Mouse (Mus musculus) layer of hippocampus, postnatal 14 days (tissue): ENCODE results near the gene Gapvd1. TPM values are rescaled to one million over a fixed set of nuclear protein-coding genes. Genes with fewer than 3 reads are reported as not detected.
"Not testable (repeated sequence)": the region's sequence is repeated elsewhere in the genome, so short reads cannot be mapped to it uniquely, and the experiment has no call there.

Experiments
- DNase-seq, 2 experiments: peaks; one replicate each; pipeline ENCODE4 v3.0.0; 2021 to 2022; ENCODE audit warnings: low spot score in 2 of 2, mixed read lengths in 1 of 2
- total RNA-seq, 2 experiments: library from RNA; stranded (reverse); gene quantifications; 2 replicates each; pipeline ENCODE4 v1.2.3; 2021

Gapvd1 gene
- total RNA-seq, 2 experiments from 2014 or later, result 106 to 107 TPM

DNA sequence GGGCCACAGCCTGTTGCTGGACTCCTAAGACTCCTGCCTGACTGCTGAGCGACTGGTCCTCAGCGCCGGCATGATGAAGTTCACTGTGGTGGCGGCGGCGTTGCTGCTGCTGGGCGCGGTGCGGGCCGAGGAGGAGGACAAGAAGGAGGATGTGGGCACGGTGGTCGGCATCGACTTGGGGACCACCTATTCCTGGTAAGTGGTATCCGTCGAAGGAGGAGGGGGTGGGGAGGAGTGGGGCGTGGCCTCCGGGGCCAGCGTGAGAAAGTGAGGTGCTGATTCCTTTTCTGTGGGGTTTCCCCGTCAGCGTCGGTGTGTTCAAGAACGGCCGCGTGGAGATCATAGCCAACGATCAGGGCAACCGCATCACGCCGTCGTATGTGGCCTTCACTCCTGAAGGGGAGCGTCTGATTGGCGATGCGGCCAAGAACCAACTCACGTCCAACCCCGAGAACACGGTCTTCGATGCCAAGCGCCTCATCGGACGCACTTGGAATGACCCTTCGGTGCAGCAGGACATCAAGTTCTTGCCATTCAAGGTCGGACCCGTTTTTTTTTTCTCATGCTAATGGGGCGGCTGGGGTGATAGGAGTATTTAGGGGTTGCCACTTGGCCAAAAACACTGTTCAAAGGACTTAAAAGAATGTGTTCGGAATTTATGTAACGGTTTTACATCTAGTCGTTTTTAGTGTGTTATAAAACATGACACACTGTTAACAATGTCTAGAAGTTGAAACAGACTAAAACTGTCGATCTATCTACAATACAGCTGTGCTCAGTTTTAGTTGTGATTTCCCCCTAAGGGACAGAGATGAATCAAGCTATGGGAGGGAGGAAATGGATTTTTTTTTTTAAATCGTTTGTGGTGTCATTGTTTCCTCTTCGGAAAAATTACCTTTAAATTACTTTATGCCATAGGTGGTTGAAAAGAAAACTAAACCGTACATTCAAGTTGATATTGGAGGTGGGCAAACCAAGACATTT is 17.5 kb upstream of the Gapvd1 start:
- DNase-seq, result no peak

DNA sequence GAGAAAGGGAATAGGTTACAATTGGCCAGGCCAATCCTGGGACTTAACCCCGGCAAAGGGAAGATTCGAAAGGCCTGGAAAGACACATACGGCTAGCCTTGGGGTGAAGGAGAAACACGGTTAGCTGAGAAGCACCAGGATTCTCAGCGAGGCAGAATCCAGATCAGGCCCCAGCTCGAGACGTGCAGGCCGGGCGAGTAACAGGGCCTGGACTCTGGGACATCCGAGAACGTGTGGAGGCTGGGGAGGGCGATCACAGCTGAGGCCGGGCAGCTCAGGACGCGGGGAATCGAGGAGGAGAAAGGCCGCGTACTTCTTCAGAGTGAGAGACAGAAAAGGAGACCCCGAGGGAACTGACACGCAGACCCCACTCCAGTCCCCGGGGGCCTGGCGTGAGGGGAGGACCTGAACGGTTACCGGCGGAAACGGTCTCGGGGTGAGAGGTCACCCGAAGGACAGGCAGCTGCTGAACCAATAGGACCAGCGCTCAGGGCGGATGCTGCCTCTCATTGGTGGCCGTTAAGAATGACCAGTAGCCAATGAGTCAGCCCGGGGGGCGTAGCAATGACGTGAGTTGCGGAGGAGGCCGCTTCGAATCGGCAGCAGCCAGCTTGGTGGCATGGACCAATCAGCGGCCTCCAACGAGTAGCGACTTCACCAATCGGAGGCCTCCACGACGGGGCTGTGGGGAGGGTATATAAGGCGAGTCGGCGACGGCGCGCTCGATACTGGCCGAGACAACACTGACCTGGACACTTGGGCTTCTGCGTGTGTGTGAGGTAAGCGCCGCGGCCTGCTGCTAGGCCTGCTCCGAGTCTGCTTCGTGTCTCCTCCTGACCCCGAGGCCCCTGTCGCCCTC is 16.6 kb upstream of the Gapvd1 start, which contains the start of gene Hspa5:
TSS of gene Hspa5 (plus strand) at position 603 of the 859 bp plus-strand sequence.
- DNase-seq, result peak; percentile 96 to 100

DNA sequence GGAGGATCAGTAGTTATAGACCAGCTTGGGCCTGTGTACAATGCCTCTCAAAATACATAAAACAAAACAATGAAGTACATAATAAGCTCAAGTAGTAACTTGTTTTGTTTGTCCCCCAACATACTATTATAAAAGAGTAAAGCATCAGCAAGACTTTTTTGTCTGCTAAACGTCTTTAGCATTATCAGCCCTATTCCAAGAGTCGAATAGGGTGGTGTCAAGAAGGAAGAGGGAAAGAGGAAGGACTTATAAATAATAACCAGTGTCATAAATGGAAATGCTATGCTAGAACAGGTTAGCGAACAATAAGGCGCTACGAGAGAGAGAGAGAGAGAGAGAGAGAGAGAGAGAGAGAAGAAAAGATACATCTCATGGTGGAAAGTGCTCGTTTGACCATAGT is 15.9 kb upstream of the Gapvd1 start:
- DNase-seq, result no peak

DNA sequence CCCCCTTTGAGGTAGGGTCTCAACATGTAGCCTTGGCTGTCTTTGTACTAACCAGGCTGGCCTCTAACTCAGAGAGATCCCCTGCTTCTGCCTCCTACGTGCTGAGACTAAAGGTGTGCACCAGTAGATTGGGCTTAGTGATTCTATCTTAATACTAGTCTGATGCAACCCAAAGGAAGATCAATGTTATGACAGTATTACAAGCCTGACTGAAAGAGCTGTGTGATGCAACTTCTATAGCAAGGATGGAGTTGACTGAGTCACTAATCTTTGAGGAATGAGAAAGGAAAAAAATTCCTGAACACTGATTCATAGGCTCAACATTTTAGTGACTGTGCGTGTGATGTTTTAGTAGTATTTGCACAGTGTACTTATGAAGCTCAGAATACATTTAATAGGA is 15.0 kb upstream of the Gapvd1 start:
- no peak for DNase-seq

DNA sequence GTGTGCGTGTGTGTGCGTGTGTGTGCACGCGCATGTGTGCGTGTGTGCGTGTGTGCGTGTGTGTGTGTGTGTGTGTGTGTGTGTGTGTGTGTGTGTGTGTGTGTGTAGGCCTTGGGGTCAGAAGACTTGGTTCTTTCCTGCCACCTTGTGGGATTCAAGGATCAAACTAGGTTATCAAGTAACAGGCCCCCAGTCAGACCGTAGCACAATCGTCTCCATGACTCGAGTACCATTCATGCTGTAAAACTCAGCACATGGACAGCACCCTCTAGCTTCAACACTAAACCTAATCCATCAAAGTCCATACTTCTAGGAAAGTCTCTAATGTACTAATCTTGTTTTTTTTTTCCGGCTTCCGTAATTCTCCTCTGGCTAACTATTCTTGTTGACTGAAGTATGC is 9.8 kb upstream of the Gapvd1 start:
- no peak for DNase-seq

DNA sequence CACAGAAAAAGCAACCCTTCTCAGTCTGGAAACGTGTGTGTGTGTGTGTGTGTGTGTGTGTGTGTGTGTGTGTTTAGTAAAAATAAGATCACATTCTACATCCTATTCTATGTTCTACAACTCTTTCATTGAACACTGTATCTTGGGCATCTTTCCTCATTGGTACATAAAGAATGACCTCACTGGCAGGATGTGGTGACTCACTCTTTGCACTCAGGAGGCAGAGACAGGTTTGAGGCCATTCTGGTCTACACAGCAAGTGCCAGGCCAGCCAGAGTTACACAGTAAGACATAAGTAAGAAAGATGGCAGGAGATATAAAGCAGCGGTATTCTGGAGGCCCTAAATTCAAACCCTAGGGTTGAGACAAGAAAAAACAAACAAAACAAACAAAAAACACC is 7.8 kb upstream of the Gapvd1 start:
- DNase-seq, result no peak

DNA sequence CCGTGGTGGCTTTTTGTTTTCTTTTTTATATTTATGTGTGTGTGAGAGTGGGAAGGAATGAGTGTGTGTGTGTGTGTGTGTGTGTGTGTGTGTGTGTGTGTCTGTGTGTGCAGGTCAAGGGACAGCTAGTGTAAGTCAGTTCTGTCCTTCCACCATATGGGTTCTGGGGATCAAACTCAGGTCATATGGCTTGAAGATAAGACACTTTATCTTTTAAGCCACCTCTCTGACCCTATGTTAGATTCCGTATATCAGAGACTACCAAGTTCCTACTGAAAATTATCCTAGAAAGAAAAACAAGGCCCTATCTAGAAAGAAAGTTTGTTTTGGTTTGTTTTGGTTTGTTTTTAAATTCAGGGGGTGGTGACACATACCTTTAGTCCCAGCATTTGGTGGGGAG is 7.1 kb upstream of the Gapvd1 start:
- DNase-seq, result no peak

DNA sequence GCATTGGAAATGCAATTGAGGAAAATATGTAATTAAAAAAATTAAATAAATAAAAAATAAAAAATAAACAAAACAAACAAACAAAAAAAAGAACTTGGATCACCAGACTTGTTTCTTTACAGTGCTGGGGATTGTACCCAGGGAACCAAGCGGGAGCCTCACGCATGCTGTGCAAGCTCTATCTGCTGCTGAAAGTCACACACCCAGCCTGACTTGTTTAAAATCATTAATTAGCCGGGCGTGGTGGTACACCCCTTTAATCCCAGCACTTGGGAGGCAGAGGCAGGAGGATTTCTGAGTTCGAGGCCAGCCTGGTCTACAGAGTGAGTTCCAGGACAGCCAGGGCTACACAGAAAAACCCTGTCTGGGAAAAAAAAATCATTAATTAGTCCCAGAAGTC is 6.2 kb upstream of the Gapvd1 start:
- DNase-seq, result not testable (repeated sequence)

DNA sequence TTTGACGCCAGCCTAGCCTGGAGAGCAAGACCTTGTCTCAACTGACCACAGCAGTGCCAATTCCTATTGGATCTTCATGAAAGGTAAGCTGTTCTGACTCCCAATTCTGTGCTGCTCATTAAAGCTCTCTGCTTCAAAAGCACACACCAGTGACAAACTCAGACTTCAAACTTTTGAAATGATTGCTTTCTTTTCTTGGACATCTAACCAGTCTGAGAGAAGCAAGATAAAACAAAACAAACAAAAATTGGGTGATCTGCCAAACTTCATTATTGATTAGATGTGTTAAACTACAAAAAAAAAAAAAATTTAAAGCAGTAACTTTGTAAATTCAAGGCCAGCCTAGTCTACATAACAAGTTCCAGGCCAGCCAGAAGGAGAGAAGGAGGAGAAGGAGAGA is 2.3 kb upstream of the Gapvd1 start:
- no peak for DNase-seq

DNA sequence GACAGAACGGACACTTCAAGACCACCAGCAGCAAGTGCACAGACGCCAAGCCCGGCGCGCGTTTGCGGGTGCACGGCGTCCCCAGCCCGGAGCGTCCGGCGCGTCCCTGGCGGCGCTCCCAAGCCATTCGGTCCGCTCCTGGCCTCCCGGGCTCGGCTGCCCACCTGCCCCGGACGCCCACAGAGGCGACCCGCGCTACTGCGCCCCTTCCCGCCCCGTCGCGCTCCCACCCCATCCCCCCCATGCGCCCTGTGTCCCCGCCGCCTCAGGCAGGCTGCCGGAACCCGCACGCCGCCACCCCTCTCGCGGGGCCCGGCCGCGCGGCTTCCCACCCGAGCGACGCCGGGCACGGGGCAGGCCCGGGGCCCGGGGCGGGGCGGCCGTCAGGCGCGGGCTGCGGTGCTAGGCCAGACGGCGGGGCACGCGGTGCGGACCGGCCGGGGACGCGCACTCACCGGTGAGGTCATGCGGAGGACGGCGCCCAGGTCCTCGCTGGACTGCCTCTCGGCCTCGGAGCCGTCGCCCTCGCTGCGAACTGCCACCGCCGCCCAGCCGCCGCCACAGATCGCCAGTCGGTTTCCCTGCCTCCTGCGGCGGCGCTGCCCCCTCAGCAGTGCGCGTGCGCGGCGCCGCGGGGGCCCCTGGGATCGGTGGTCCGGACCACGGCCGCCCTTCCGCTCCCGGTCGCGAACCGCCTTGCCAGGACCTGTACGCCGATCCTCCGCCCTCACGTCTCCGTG is 1.1 kb downstream of the Gapvd1 start:
- peak; percentile 81 to 84 for DNase-seq

DNA sequence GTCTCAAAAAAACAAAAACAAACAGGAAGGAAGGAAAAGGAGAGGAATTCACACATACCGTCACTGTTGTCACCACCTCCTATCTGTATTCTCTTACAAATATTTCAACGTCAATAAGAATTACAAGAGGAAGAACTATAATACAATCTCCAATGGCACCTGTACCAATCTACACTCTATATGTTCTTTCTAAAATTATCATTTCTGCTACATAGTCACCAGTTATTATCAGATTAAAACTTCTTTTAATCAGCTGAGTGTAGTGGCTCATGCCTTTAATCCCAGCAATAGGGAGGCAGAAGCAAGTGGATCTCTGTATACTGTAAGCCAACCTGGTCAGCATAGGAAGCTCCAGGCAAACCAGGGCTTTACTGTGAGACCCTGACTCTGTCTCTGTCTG is 4.8 kb downstream of the Gapvd1 start:
- no peak for DNase-seq

DNA sequence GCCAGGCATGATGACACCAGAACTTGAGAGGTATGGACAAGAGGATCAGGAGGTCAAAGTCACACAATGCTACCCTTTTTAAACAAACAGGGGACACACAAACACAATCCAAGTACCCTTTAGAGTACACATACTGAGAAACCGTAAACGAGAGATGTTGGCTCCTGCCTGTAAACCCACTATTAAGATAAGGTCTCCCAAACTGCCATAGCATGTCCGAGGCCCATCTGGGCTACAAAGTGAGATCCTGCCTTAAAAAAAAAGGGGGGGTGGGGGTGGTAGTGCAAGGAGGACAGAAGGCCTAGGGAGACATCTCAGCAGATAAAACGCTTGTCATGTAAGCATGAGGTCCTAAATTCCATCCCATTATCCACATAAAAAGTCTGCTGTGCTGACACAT is 6.6 kb downstream of the Gapvd1 start:
- DNase-seq, result no peak

DNA sequence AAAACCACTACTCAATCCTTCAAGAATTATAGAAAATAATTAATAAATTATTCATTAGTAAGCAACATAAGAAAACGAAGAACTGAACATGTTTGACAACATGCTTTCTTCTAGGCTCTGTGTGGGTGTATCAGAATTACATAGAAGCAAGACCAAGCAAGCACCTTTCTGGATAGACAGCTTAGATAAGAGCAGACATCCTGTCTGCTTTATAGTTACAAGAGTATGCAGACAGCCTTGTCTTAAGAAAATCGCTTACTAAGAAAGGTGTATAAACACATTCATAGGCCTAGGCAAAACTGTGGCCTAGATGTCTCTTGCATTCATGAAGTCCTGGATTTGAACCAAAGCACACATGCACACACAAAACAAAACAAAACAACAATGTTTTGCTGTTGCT is 9.4 kb downstream of the Gapvd1 start:
- DNase-seq, result no peak

DNA sequence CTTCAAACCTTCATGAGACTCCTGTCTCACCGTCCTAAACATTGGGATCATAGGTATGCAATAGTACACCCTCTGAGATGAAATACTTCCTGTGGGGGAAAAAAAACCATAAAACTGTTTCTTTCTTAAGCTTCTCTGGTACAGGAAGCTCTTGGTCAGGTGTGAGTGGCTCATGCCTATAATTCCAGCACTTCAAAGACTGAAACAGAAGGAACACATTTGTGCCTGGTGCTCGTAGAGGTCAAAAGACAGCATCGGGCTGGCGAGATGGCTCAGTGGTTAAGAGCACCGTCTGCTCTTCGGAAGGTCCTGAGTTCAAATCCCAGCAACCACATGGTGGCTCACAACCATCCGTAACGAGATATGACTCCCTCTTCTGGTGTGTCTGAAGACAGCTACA is 10.6 kb downstream of the Gapvd1 start:
- no peak for DNase-seq

DNA sequence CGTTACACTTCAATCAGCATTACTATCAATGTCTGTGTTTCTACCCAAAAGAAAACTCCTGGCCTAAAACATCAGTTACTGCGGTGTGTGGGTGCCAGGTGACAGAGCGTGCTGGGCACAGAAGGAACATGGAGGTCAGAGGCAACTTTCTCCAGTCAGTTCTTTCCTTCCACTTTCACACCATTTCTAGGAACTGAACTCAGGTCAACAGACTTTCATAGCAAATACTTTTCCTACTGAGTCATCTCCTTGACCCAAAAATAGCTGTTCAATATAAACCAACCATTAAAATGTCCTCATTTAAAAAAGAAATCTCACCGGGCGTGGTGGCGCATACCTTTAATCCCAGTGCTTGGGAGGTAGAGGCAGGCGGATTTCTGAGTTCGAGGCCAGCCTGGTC is 12.4 kb downstream of the Gapvd1 start:
- no peak for DNase-seq

DNA sequence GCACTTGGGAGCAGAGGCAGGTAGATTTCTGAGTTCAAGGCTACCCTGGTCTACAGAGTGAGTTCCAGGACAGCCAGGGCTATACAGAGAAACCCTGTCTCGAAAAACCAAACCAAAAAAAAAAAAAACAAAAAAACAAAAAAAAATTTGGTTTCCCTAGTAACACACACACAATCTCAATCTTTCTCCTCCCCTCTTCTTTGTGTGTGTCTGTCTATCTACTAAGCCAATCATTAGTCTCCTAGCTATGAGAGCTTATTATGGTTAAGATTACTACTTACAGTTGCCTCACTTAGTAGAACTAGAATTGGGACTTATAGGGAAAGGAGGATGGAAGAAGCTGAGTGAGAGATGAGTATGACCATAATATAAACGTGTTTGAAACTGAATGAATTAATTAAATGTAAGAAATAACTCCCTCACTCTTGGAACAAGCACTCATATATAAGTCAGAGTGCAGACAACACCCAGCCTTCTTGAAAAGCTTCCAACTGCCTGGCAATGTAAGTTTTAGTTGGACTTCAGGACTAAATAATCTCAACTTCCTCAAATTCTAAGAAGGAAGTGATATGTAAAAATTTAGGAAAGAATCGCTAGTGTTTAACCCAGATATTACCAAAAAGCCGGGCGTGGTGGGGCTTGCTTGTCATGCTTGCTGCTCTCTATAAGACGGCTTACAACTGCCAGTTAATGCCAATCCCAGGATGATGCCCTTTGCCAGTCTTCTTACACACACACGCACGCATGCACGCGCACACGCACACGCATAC is 13.5 kb downstream of the Gapvd1 start:
- no peak for DNase-seq

DNA sequence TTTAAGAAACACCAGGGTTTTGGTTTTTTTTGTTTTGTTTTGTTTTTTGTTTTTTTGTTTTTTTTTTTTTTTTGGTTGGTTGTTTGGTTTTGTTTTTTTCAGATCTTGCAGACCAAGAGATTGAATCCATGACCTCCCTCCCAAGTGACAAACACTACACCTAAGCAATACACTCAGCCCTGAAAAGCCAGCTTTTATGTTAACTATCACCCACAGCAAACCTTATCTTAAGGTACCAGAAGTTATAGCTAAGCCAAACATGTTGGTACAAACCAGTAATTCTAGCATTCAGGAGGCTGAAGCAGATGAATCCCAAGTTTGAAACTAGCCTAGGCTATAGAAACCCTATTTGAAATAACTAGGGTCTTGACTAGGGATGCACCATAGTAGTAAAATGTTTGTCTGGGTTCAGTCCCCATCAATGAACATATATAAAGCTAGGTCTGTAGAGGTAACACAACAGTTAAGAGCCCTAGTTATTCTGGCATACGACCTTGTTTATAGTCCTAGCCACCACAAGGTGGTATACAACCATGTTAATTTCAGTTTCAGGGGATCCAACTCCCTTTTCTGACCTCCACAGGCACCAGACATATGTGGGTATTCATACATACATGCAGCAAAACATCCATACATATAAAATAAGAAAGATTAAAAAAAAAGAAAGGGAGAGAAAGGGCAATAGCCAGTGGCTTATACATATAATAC is 15.2 kb downstream of the Gapvd1 start:
- DNase-seq, result no peak

DNA sequence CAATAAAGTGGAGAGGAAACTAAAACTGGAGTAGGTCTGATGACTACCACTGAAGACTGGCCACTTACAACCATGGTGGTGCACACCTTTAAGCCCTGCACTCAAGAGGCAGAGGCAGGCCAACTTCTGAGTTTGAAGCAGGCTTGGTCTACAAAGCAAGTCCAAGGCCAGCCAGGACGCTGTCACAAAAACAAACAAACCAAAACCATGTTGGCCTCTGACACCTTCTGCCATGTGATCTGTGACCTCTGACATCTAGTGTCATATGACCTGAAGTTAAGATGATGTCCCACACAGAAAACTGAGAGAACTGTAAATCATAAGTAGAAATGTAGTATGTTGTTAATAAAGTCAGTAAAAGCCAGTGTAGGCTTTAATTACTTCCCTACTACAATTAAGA is 17.1 kb downstream of the Gapvd1 start:
- DNase-seq, result no peak

DNA sequence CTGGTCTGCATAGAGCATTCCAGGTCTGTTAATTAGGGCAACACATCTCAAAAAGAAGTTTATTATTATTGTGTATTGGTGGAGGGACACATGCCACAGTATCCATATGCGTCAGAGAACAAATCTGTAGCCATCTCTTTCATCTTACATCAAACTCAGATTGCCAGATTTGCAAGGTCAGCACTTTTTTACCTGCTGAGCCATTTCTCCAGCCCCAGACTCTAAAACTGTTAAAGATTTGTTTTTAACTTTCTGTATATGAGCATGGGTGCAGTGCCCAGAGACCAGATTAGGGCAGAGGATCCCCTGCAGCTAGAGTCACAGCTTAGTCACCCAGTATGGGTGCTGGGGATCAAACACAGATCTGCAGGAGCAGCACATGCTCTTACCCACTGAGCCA is 18.4 kb downstream of the Gapvd1 start:
- no peak for DNase-seq
